Mouse (Mus musculus) kidney, postnatal 0 days (tissue): ENCODE measurements at regions not wholly inside any gene's neighbourhood (a gene's known extent, or its start where the extent isn't known, plus 50 kb on each side); places are given as distances from the start of the nearest gene placed in this dataset.
A peak's percentile ranks its signal among the peaks of the same experiment; 100 is the strongest.

Experiments used
- ATAC-seq: fragments of 200-750 bp; cut with Nextera tagmentation; replicated peaks from 2 replicates; pipeline ENCODE4 v1.8.0; 2017; ENCODE audit warnings: low read depth, moderate number of reproducible peaks, moderate TSS enrichment, moderate library complexity; ENCODE audit not compliant: low FRiP score
- DNase-seq: peaks from one replicate; pipeline ENCODE4 v3.0.0-alpha.2; 2016; ENCODE audit warnings: low spot score
- H3K27ac ChIP-seq: fragments of 300-500 bp; sonication (generic); 2 replicates; pipeline ENCODE4 v1.5.1; 2014; ENCODE audit warnings: mild to moderate bottlenecking
- H3K27me3 ChIP-seq: fragments of 300-500 bp; sonication (generic); 2 replicates; pipeline ENCODE4 v1.6.1; 2014; ENCODE audit warnings: low read length, mixed read lengths; ENCODE audit not compliant: insufficient read depth
- H3K36me3 ChIP-seq: fragments of 300-500 bp; sonication (generic); 2 replicates; pipeline ENCODE4 v1.6.1; 2014; ENCODE audit warnings: low read length, mixed read lengths; ENCODE audit not compliant: insufficient read depth
- H3K4me1 ChIP-seq: fragments of 300-500 bp; sonication (generic); replicated peaks from 2 replicates; pipeline ENCODE4 v1.6.1; 2014; ENCODE audit warnings: antibody characterized with exemption, low read length, mixed read lengths; ENCODE audit not compliant: insufficient read depth
- H3K4me2 ChIP-seq: fragments of 300-500 bp; sonication (generic); 2 replicates; pipeline ENCODE4 v1.6.1; 2014; ENCODE audit warnings: mild to moderate bottlenecking, low read length, moderate library complexity, mixed read lengths
- H3K4me3 ChIP-seq: fragments of 300-500 bp; sonication (generic); replicated peaks from 2 replicates; pipeline ENCODE4 v1.5.1; 2014; ENCODE audit warnings: low read depth, low read length
- H3K9ac ChIP-seq: fragments of 300-500 bp; sonication (generic); 2 replicates; pipeline ENCODE4 v1.6.1; 2014; ENCODE audit warnings: low read depth, low read length
- H3K9me3 ChIP-seq: fragments of 300-500 bp; sonication (generic); replicated peaks from 2 replicates; pipeline ENCODE4 v1.6.1; 2016; ENCODE audit warnings: low read length, inconsistent platforms, mixed read lengths
- CTCF ChIP-seq: IDR thresholded peaks from 2 replicates; pipeline ENCODE4 v1.5.1; 2016; ENCODE audit warnings: antibody characterized with exemption, low read depth, mild to moderate bottlenecking, moderate library complexity
- WGBS: fragments of 180-500 bp; shearing (Covaris S2); extraction: QIAGEN DNeasy Blood & Tissue Kit; methylation state at CpG from one replicate; pipeline ENCODE4 v1.1.7; 2014; 5-methylcytosine and 5-hydroxymethylcytosine counted together

GRCm38 (mm10) chr10:37357304-37358060, 218.8 kb upstream of the Marcks start:
- 49% methylated on average over 6 of the region's 6 CpGs for WGBS
- ATAC-seq (peak; percentile 43; the same call in 1 of the 2 replicates), DNase-seq (peak; percentile 65)
- TF ChIP-seq CTCF = no peak
- Histone ChIP-seq H3K4me1 (no peaks in the 10 kb centered on the region), H3K4me2 (no peak overlapping the region), H3K27ac (no peak overlapping the region), H3K36me3 (no peaks in the 10 kb centered on the region), H3K9me3 (no peaks in the 10 kb centered on the region), H3K27me3 (no peaks in the 10 kb centered on the region), H3K9ac (no peak overlapping the region), H3K4me3 (no peak overlapping the region)

DNA sequence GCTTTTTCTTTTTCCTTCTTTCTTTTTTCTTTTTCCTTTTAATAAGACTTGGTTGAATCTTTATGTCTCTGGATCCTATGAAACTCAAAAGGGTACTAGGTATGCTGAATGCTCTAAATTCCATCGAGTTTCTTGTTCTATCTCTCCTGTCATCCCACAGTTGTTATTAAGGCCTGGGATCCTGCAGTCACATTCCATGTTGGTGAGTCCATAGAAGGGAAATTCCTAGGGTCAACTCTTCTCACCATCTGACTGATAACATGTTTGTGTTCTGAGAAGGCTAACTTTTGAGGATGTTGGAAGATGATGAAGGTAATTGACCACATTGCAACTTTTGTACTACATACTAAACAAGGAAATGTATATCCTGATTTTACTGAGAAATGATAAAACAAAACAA, 210.5 kb upstream of the Marcks start:
- no peaks in the 10 kb centered on the region for H3K27me3 ChIP-seq
- no peak for DNase-seq
- H3K4me3 ChIP-seq = no peak overlapping the region
- H3K4me1 ChIP-seq = no peaks in the 10 kb centered on the region
- no peaks in the 10 kb centered on the region for H3K36me3 ChIP-seq
- no peak for ATAC-seq
- H3K27ac ChIP-seq = no peak overlapping the region
- H3K9me3 ChIP-seq = no peaks in the 10 kb centered on the region
- no peak overlapping the region for H3K4me2 ChIP-seq
- WGBS = 92% methylated on average over 1 of the region's 1 CpGs
- TF ChIP-seq CTCF = no peak
- H3K9ac ChIP-seq = no peak overlapping the region

- DNase-seq (no peak), ATAC-seq (no peak)
- no peak overlapping the region for H3K4me3 ChIP-seq
- TF ChIP-seq CTCF = no peak
- H3K27ac ChIP-seq = no peak overlapping the region
- WGBS = 71% methylated on average over 3 of the region's 3 CpGs
- no peak overlapping the region for H3K9ac ChIP-seq
- H3K27me3 ChIP-seq = no peaks in the 10 kb centered on the region
- H3K4me1 ChIP-seq = no peaks in the 10 kb centered on the region
- H3K36me3 ChIP-seq = no peaks in the 10 kb centered on the region
- H3K9me3 ChIP-seq = no peaks in the 10 kb centered on the region
- H3K4me2 ChIP-seq = no peak overlapping the region
Observed at GRCm38 (mm10) chr10:37348416-37348815, 209.7 kb upstream of the Marcks start.

GRCm38 (mm10) chr10:37347661-37348060, 208.9 kb upstream of the Marcks start:
- DNase-seq = no peak
- Histone ChIP-seq H3K4me1 (no peaks in the 10 kb centered on the region), H3K27me3 (no peaks in the 10 kb centered on the region), H3K4me3 (no peak overlapping the region), H3K4me2 (no peak overlapping the region), H3K9me3 (no peaks in the 10 kb centered on the region), H3K27ac (no peak overlapping the region), H3K36me3 (no peaks in the 10 kb centered on the region), H3K9ac (no peak overlapping the region)
- no peak for TF ChIP-seq CTCF
- no peak for ATAC-seq
- 94% methylated on average over 3 of the region's 3 CpGs for WGBS

DNA sequence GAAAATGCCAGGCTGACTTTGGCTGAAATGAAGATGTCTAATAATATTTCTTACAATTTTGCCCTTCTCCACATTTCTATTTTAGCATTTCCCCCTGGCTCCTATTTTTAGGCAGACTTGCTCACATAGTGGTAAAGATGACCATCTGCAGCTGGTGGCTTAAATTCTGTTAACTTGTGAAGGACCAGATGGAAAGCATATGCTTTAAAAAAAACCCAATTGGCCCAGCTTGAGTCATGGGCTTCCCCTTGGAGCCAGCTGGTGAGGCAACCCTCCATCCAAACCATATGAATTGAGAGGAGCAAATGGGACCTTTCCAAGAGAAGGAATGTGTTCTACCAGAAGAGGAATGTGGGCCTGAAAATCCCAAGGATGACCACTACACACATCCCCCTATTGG, 204.0 kb upstream of the Marcks start:
- Histone ChIP-seq H3K4me3 (no peak overlapping the region), H3K27me3 (no peaks in the 10 kb centered on the region), H3K4me1 (no peaks in the 10 kb centered on the region), H3K27ac (no peak overlapping the region), H3K4me2 (no peak overlapping the region), H3K9ac (no peak overlapping the region), H3K9me3 (no peaks in the 10 kb centered on the region), H3K36me3 (no peaks in the 10 kb centered on the region)
- ATAC-seq (no peak), DNase-seq (peak; percentile 33)
- no peak for TF ChIP-seq CTCF

- Histone ChIP-seq H3K27ac (no peak overlapping the region), H3K4me2 (no peak overlapping the region), H3K36me3 (no peaks in the 10 kb centered on the region), H3K4me1 (peaks cover 6% of the 10 kb centered on the region; the same call in 1 of the 2 replicates), H3K27me3 (no peaks in the 10 kb centered on the region), H3K9me3 (no peaks in the 10 kb centered on the region), H3K9ac (no peak overlapping the region), H3K4me3 (no peak overlapping the region)
- no peak for ATAC-seq
- DNase-seq = no peak
- WGBS = 77% methylated on average over 3 of the region's 3 CpGs
- TF ChIP-seq CTCF = no peak
Observed at GRCm38 (mm10) chr10:37339658-37340057, 200.9 kb upstream of the Marcks start.
